Mouse (Mus musculus) lung, postnatal 0 days (tissue): ENCODE measurements around the gene Ctnnbl1.

Experiments used
- CTCF ChIP-seq: IDR thresholded peaks from 2 replicates; pipeline ENCODE4 v1.5.1; 2016; ENCODE audit warnings: antibody characterized with exemption, mild to moderate bottlenecking
- EP300 ChIP-seq: IDR thresholded peaks from 2 replicates; pipeline ENCODE4 v1.6.1; 2016; ENCODE audit warnings: antibody characterized with exemption, mild to moderate bottlenecking, control low read depth

DNA sequence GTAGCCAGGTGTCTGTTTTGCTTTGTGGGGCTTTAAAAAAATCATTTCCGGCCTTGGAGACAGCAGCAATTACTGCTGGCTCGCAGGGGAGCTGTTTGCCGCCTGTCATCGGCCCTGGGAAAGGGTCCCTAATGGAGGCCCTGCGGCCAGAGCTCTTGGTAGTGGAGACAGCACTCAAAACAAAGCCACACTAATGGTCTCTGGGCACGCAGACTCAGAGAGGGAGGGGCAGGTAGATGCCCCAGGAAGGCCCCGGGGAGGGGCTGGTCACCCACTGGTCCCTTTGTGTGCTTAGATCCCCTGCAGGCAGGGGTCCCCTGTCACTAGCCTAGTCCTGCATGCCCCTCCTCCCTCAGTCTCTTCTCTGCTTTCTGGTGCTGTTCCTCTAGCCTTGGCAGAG lies 186.2 kb downstream of the Ctnnbl1 start:
- TF ChIP-seq CTCF = no peak
- no peak for TF ChIP-seq EP300
